Mouse (Mus musculus) embryonic facial prominence, embryonic 15.5 days (tissue): ENCODE measurements around the gene Slc15a1. TPM values are rescaled to one million over a fixed set of nuclear protein-coding genes. Genes with fewer than 3 reads are reported as not detected.

ENCODE experiments used
- ATAC-seq: fragments of 200-750 bp; cut with Nextera tagmentation; 2 replicates; pipeline ENCODE4 v1.8.0; 2017; ENCODE audit warnings: low read depth, moderate TSS enrichment; ENCODE audit not compliant: insufficient number of reproducible peaks, low FRiP score, low TSS enrichment
- H3K27ac ChIP-seq: fragments of 300-500 bp; sonication (generic); replicated peaks from 2 replicates; pipeline ENCODE4 v1.5.1; 2015; ENCODE audit warnings: mild to moderate bottlenecking, inconsistent platforms
- H3K27me3 ChIP-seq: fragments of 300-500 bp; sonication (generic); 2 replicates; pipeline ENCODE4 v1.6.1; 2015; ENCODE audit warnings: inconsistent platforms
- H3K36me3 ChIP-seq: fragments of 300-500 bp; sonication (generic); 2 replicates; pipeline ENCODE4 v1.6.1; 2015; ENCODE audit warnings: mild to moderate bottlenecking, inconsistent platforms
- H3K4me1 ChIP-seq: fragments of 300-500 bp; sonication (generic); 2 replicates; pipeline ENCODE4 v1.6.1; 2015; ENCODE audit warnings: inconsistent platforms
- H3K4me2 ChIP-seq: fragments of 300-500 bp; sonication (generic); replicated peaks from 2 replicates; pipeline ENCODE4 v1.6.1; 2015; ENCODE audit warnings: mild to moderate bottlenecking, inconsistent platforms
- H3K4me3 ChIP-seq: fragments of 300-500 bp; sonication (generic); replicated peaks from 2 replicates; pipeline ENCODE4 v1.5.1; 2015; ENCODE audit warnings: mild to moderate bottlenecking, inconsistent platforms
- H3K9ac ChIP-seq: fragments of 300-500 bp; sonication (generic); 2 replicates; pipeline ENCODE4 v1.6.1; 2015; ENCODE audit warnings: inconsistent platforms
- H3K9me3 ChIP-seq: fragments of 300-500 bp; sonication (generic); replicated peaks from 2 replicates; pipeline ENCODE4 v1.6.1; 2016; ENCODE audit warnings: inconsistent platforms
- WGBS: fragments of 180-500 bp; shearing (Covaris S2); methylation state at CpG from one replicate; pipeline ENCODE4 v1.1.7; 2015; 5-methylcytosine and 5-hydroxymethylcytosine counted together
- polyA plus RNA-seq: library from polyadenylated mRNA; unstranded; fragments of >200 nt; fragmentation: Nextera tagmentation; extraction: Ambion mirVana; gene quantifications from 2 replicates; pipeline ENCODE4 v1.2.1, GENCODE M21; 2015

The Slc15a1 gene
- polyA plus RNA-seq, 1 experiment from 2014 or later, result 2.8 TPM

DNA sequence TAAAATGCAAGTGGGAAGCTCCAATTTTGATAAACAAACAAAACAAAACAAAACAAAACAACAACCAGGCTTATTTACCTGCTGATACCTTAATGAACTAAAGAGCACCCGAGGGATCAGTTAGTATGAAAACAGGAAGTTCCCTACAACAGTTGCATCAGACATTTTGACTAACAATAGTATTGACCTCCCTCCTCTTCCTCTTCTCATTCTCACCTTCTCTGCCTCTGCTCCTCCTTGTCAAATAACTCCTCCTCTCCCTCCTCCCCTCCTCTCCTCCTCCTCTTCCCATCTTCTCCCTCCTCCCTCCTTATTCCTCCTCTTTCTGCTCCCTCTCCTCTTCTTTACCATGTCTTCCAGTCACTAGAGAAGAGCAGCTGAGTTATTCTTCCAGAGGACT, 22.1 kb upstream of the Slc15a1 start:
- 76% methylated on average over 1 of the region's 1 CpGs for WGBS
- ATAC-seq, result no peak

DNA sequence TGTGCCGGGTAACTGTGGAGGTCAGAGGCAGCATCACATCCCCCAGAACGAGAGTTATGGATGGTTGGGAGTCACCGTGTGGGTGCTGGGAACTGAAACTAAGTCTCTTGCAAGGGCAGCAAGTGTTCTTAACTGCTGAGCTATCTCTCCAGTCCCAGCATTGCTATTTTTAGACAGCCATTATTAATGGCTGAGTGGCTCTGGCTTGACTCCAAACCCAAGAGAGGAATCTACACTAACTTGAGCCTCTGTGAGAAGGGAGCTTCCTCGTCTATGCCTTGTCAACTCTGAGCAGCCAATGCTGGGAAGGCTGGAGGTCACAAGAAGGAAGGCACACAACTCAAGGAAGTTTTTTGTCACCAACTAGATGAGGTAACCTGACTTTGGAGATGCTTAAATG, 16.7 kb upstream of the Slc15a1 start:
- no peak for ATAC-seq
- WGBS, result 75% methylated on average over 4 of the region's 4 CpGs

More for the DNA sequence above, 22.1 kb upstream of the Slc15a1 start:
- Histone ChIP-seq H3K36me3 (no peaks in the 10 kb centered on the region), H3K9me3 (no peaks in the 10 kb centered on the region), H3K27ac (no peak overlapping the region), H3K27me3 (no peaks in the 10 kb centered on the region), H3K4me2 (no peak overlapping the region), H3K4me3 (no peak overlapping the region), H3K4me1 (no peaks in the 10 kb centered on the region), H3K9ac (no peak overlapping the region)

DNA sequence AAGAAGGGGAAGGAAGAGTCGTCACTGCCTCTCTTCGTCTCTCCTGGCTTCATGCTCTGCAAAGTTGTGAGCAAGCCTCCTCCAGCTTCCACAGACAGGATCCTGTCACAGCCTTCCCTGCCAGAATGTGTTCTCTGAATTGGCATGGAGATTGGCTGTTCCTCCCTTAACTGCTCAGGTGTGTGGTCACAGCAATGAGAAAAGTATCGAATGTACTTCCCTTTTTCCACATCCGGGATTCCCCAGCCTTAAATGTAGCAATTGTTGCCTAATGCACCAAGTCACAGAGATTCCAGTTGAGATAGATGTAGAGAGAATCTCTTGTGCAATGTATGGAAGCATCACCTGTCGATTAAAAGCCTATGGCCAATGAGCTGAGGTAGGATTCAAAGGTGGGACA, 11.8 kb upstream of the Slc15a1 start:
- Histone ChIP-seq H3K9ac (no peak overlapping the region), H3K27ac (no peak overlapping the region), H3K36me3 (no peaks in the 10 kb centered on the region), H3K4me1 (no peaks in the 10 kb centered on the region), H3K4me2 (no peak overlapping the region), H3K27me3 (no peaks in the 10 kb centered on the region), H3K9me3 (no peaks in the 10 kb centered on the region), H3K4me3 (no peak overlapping the region)
- WGBS, result 74% methylated on average over 5 of the region's 5 CpGs
- ATAC-seq, result no peak

More for the DNA sequence above, 16.7 kb upstream of the Slc15a1 start:
- no peaks in the 10 kb centered on the region for H3K27me3 ChIP-seq
- no peak overlapping the region for H3K4me3 ChIP-seq
- no peak overlapping the region for H3K9ac ChIP-seq
- H3K4me1 ChIP-seq, result no peaks in the 10 kb centered on the region
- no peak overlapping the region for H3K4me2 ChIP-seq
- H3K36me3 ChIP-seq, result no peaks in the 10 kb centered on the region
- H3K9me3 ChIP-seq, result no peaks in the 10 kb centered on the region
- H3K27ac ChIP-seq, result no peak overlapping the region

DNA sequence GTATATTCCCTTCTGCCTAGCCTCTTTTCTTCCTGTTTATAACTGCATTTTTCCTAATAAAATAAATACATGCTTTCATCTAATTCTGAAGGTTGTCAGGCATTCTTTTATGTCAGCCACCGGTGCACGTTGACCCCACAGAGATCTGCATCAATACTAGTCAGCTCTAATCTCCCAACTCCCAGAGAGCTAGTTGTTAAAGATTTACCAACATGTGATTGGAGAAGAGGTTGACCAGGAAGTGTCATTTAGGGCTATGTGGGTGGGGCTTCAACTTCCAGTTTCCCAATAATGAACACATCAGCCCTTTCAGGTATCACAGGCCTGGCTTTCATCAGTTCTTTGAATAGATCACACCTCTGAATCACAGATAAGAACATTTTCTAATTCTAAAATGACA, 3.9 kb upstream of the Slc15a1 start:
- Histone ChIP-seq H3K9ac (no peak overlapping the region), H3K36me3 (no peaks in the 10 kb centered on the region), H3K9me3 (no peaks in the 10 kb centered on the region), H3K27me3 (peaks cover 33% of the 10 kb centered on the region), H3K4me1 (peaks cover 4% of the 10 kb centered on the region; the same call in 1 of the 2 replicates), H3K4me2 (no peak overlapping the region), H3K4me3 (no peak overlapping the region), H3K27ac (no peak overlapping the region)
- ATAC-seq, result no peak
- WGBS, result 64% methylated on average over 2 of the region's 2 CpGs

DNA sequence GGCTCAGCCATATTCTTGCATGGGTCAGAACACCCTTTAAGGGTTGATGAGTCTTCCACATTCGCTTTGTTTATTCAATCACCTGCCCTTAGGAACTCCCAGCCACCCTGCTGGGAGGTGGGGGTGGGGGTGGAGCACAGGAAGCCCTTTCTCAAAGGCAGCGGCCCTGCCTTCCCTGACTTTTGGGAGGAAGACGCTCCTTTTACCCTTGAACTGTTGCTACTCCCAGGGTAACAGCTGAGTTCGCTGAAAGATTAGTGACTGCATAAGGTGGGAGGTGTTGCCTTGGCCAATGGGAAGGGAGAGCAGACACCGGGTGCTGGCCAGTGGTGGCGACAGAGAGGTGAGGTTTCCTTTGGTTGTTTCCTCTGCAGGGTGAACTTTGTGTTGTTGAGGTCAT, 1.3 kb upstream of the Slc15a1 start:
- H3K4me2 ChIP-seq, result no peak overlapping the region
- H3K27me3 ChIP-seq, result peaks cover 40% of the 10 kb centered on the region
- no peak overlapping the region for H3K27ac ChIP-seq
- no peak overlapping the region for H3K9ac ChIP-seq
- ATAC-seq, result no peak
- no peak overlapping the region for H3K4me3 ChIP-seq
- H3K36me3 ChIP-seq, result no peaks in the 10 kb centered on the region
- peaks cover 4% of the 10 kb centered on the region; the same call in 1 of the 2 replicates for H3K4me1 ChIP-seq
- 19% methylated on average over 6 of the region's 6 CpGs for WGBS
- no peaks in the 10 kb centered on the region for H3K9me3 ChIP-seq

DNA sequence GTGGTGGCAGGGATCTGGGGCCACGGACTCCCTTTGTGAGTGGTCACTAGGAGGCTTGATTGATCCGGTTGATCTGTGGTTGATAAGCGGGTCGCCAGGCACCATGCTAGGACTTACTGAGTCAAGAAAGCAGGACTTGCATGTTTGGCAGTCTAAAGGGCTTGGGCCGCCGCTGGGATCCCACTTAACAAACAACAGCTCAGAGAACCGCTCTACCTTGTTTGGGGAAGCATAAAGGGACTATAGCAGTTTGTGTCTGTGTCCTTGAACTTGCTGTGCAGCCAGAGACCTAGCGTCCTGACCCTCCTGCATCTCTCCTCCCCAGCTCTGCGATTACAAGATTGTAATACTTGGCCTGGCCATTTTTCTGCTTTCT, 421 bp upstream of the Slc15a1 start:
- no peaks in the 10 kb centered on the region for H3K36me3 ChIP-seq
- no peak overlapping the region for H3K9ac ChIP-seq
- H3K9me3 ChIP-seq, result no peaks in the 10 kb centered on the region
- peaks cover 4% of the 10 kb centered on the region; the same call in 1 of the 2 replicates for H3K4me1 ChIP-seq
- no peak overlapping the region for H3K4me3 ChIP-seq
- H3K27me3 ChIP-seq, result peaks cover 40% of the 10 kb centered on the region
- no peak; the same call in 1 of the 2 replicates for ATAC-seq
- H3K4me2 ChIP-seq, result no peak overlapping the region
- WGBS, result 23% methylated on average over 9 of the region's 9 CpGs
- no peak overlapping the region for H3K27ac ChIP-seq

DNA sequence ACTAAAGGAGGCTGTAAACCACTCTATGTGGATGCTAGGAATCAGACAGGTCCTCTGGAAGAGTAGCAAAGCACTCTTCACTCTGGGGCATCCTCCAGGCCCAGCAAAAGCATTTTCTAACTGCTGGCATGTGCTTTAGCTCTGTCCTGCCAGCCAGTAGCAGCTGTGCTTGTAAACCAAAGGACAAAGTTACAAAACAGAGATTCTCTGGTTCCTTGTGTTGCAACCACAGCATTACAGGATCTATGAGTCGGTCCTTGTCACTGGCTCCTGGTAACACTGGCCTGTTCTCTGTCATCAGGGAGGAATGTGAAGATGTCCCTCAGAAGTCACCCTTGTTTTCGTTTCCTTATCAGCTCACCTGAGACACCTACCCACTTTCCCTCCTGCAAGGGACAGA, 4.5 kb downstream of the Slc15a1 start:
- no peak overlapping the region for H3K9ac ChIP-seq
- H3K27ac ChIP-seq, result no peak overlapping the region
- H3K36me3 ChIP-seq, result no peaks in the 10 kb centered on the region
- H3K9me3 ChIP-seq, result no peaks in the 10 kb centered on the region
- ATAC-seq, result no peak
- H3K4me1 ChIP-seq, result peaks cover 4% of the 10 kb centered on the region; the same call in 1 of the 2 replicates
- H3K27me3 ChIP-seq, result peaks cover 23% of the 10 kb centered on the region
- 60% methylated on average over 2 of the region's 2 CpGs for WGBS
- no peak overlapping the region for H3K4me2 ChIP-seq
- no peak overlapping the region for H3K4me3 ChIP-seq

DNA sequence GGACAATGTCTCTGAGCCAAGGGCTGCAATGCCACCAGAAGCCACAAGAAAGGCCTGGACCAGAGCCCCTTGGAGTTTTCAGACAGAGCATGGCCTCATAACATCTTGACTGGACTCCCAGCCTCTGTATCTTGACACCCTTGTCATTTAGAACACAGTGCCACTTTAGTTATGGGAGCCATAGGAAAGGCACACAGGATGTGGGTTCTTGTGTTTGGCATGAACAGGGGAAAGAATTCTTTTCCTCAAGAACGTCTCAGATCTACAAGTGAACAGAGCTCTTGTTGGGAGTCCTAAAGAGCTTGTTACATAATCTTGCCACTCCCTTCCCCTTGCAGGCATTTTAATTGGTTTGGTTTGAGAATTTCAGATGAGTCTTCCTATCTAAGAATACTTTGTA, 5.3 kb downstream of the Slc15a1 start:
- no peak overlapping the region for H3K4me2 ChIP-seq
- H3K9me3 ChIP-seq, result no peaks in the 10 kb centered on the region
- WGBS, result 30% methylated on average over 1 of the region's 1 CpGs
- peaks cover 2% of the 10 kb centered on the region; the same call in 1 of the 2 replicates for H3K4me1 ChIP-seq
- no peaks in the 10 kb centered on the region for H3K36me3 ChIP-seq
- H3K9ac ChIP-seq, result no peak overlapping the region
- no peak overlapping the region for H3K4me3 ChIP-seq
- H3K27me3 ChIP-seq, result peaks cover 15% of the 10 kb centered on the region
- no peak overlapping the region for H3K27ac ChIP-seq
- no peak for ATAC-seq

DNA sequence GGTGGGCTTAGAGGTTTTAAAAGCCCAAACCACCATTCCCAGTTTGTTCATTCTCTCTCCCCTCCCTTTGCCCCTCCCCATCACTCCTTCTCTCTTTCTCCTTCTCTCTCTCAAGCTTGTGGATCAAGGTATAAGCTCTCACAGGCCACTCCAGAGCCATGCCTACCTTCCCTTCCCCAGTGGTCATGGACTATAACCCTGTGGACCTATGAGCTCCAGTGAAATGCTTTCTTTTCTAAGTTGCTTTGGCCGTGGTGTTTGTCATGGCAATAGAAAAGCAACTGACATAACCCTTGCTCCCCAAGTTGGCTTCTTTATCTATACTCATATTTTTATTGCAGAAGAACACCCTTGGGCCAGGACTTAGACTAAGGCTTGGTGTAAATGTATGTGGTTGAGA, 7.3 kb downstream of the Slc15a1 start:
- Histone ChIP-seq H3K27ac (no peak overlapping the region), H3K9ac (no peak overlapping the region), H3K36me3 (no peaks in the 10 kb centered on the region), H3K4me2 (no peak overlapping the region), H3K4me3 (no peak overlapping the region), H3K4me1 (peaks cover 3% of the 10 kb centered on the region; the same call in 1 of the 2 replicates), H3K27me3 (no peaks in the 10 kb centered on the region), H3K9me3 (no peaks in the 10 kb centered on the region)
- no peak for ATAC-seq
- 84% methylated on average over 1 of the region's 1 CpGs for WGBS

DNA sequence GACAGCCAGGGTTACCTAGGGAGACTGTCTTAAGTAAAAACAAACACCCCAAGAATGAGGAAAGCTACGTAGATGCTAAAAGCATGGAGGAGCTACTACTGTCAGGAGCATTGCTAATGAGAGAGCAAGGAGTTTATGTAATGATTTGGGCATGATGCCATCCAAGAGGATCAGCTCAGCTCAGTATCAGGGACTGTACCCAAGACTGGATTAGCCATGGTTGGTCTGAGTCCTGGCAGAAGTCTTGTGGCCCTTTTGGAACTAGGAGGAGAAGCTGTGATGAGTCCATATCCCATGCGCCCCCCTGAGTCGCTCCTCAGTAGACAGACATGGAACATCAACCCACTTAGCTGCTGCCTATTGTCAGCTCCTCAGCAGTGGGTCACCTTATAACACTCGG, 9.3 kb downstream of the Slc15a1 start:
- H3K36me3 ChIP-seq, result no peaks in the 10 kb centered on the region
- peaks cover 9% of the 10 kb centered on the region; the same call in 1 of the 2 replicates for H3K4me1 ChIP-seq
- H3K27me3 ChIP-seq, result no peaks in the 10 kb centered on the region
- no peak overlapping the region for H3K4me2 ChIP-seq
- no peaks in the 10 kb centered on the region for H3K9me3 ChIP-seq
- 85% methylated on average over 4 of the region's 4 CpGs for WGBS
- no peak overlapping the region for H3K4me3 ChIP-seq
- H3K27ac ChIP-seq, result no peak overlapping the region
- no peak overlapping the region for H3K9ac ChIP-seq
- no peak for ATAC-seq

DNA sequence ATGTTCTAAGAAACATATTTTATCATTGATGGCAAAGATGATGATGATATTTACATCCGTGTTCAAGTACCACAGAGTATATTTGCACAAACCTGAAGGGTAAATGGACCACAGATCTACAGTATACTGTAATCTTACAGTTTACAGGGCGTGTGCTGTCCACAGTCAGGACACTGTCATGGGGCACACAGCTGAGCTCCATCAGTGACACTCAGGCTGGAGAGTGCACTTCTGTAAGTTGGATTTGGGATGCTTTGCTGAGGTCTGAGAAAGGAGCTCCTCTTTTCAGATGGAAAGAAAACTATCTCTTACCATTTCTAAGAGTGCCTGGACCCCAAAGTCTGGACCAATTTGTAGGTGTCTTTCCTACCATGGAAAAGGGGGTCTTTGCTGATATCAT, 9.9 kb downstream of the Slc15a1 start:
- WGBS, result 78% methylated on average over 2 of the region's 2 CpGs
- Histone ChIP-seq H3K9me3 (no peaks in the 10 kb centered on the region), H3K4me1 (peaks cover 9% of the 10 kb centered on the region; the same call in 1 of the 2 replicates), H3K4me2 (no peak overlapping the region), H3K27ac (no peak overlapping the region), H3K27me3 (no peaks in the 10 kb centered on the region), H3K4me3 (no peak overlapping the region), H3K9ac (no peak overlapping the region), H3K36me3 (no peaks in the 10 kb centered on the region)
- no peak for ATAC-seq

DNA sequence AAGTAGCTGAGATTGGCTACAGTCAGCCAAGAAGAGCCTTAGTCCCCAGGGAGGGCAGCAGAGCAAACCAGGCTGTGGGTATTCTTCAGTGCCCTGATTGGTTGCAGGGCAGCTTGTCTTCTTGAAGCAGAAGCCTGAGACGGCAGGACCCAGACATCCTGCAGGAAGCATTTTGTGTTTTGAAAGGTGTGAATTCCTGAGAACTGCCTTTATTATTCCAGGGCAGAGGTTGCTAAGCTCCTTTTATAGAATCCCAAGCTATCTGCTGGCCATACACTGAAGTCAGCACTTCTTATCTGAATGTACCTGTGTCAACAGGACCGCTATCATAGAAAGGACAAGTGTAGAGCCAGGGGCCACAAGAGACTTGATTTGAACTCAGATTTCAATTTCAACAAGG, 10.8 kb downstream of the Slc15a1 start:
- Histone ChIP-seq H3K9me3 (no peaks in the 10 kb centered on the region), H3K4me1 (peaks cover 9% of the 10 kb centered on the region; the same call in 1 of the 2 replicates), H3K9ac (no peak overlapping the region), H3K27me3 (no peaks in the 10 kb centered on the region), H3K4me2 (no peak overlapping the region), H3K27ac (no peak overlapping the region), H3K36me3 (no peaks in the 10 kb centered on the region), H3K4me3 (no peak overlapping the region)
- ATAC-seq, result no peak
- 55% methylated on average over 2 of the region's 2 CpGs for WGBS
